Mouse (Mus musculus) forebrain, embryonic 16.5 days (tissue): ENCODE results near the gene Dera. TPM values are rescaled to one million over a fixed set of nuclear protein-coding genes. Genes with fewer than 3 reads are reported as not detected.

Source experiments
- ATAC-seq: fragments of 200-750 bp; cut with Nextera tagmentation; 2 replicates; pipeline ENCODE4 v1.8.0; 2017; ENCODE audit warnings: mild to moderate bottlenecking, moderate library complexity
- H3K27ac ChIP-seq: fragments of 300-500 bp; sonication (generic); 2 replicates; pipeline ENCODE4 v1.5.1; 2014; ENCODE audit warnings: low read length, control low read depth
- H3K27me3 ChIP-seq: fragments of 300-500 bp; sonication (generic); replicated peaks from 2 replicates; pipeline ENCODE4 v1.6.1; 2014; ENCODE audit warnings: low read length; ENCODE audit not compliant: control insufficient read depth, insufficient read depth
- H3K36me3 ChIP-seq: fragments of 300-500 bp; sonication (generic); 2 replicates; pipeline ENCODE4 v1.6.1; 2014; ENCODE audit not compliant: control insufficient read depth, insufficient read depth
- H3K4me1 ChIP-seq: fragments of 300-500 bp; sonication (generic); replicated peaks from 2 replicates; pipeline ENCODE4 v1.6.1; 2014; ENCODE audit warnings: low read length; ENCODE audit not compliant: control insufficient read depth, insufficient read depth
- H3K4me2 ChIP-seq: fragments of 300-500 bp; sonication (generic); 2 replicates; pipeline ENCODE4 v1.6.1; 2014; ENCODE audit warnings: mild to moderate bottlenecking, low read length, control low read depth
- H3K4me3 ChIP-seq: fragments of 300-500 bp; sonication (generic); replicated peaks from 2 replicates; pipeline ENCODE4 v1.5.1; 2014; ENCODE audit warnings: mild to moderate bottlenecking, low read length, control low read depth
- H3K9ac ChIP-seq: fragments of 300-500 bp; sonication (generic); replicated peaks from 2 replicates; pipeline ENCODE4 v1.6.1; 2014; ENCODE audit warnings: low read depth, low read length, control low read depth
- H3K9me3 ChIP-seq: fragments of 300-500 bp; sonication (generic); 2 replicates; pipeline ENCODE4 v1.6.1; 2016; ENCODE audit warnings: low read length; ENCODE audit not compliant: control insufficient read depth
- WGBS: fragments of 180-500 bp; shearing (Covaris S2); extraction: QIAGEN DNeasy Blood & Tissue Kit; methylation state at CpG from one replicate; pipeline ENCODE4 v1.1.7; 2014; 5-methylcytosine and 5-hydroxymethylcytosine counted together
- polyA plus RNA-seq: library from polyadenylated mRNA; unstranded; fragments of >200 nt; fragmentation: Nextera tagmentation; extraction: Ambion mirVana; gene quantifications from 2 replicates; pipeline ENCODE4 v1.2.1, GENCODE M21; 2015

Dera gene
- polyA plus RNA-seq, 1 experiment from 2014 or later, result 8.9 TPM

DNA sequence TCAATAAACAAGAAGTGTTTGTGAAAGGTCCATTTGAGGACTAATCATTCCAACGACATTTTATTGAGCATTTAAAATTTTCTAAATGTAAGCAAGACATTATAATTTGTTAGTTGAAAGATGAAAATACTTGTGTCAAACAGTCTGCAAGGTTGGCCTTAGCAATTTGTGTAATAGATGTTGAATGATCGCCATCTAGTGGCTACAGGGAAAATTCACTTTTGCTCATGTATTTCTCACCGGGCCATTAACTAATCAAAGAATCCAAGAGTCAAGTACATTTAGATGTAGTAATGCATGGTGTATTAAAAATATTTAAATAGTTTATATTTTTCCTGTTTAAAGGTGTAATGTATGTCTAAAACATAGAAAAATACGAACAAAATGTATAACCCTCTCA, 30.4 kb upstream of the Dera start:
- Histone ChIP-seq H3K9me3 (no peaks in the 10 kb centered on the region), H3K27me3 (no peaks in the 10 kb centered on the region), H3K9ac (no peak overlapping the region), H3K4me1 (no peaks in the 10 kb centered on the region), H3K4me2 (no peak overlapping the region), H3K4me3 (no peak overlapping the region), H3K36me3 (no peaks in the 10 kb centered on the region), H3K27ac (no peak overlapping the region)
- peak; percentile 59 for ATAC-seq
- 6% methylated on average over 4 of the region's 4 CpGs for WGBS

- peak overlapping the region; percentile 57 for H3K4me2 ChIP-seq
- WGBS, result 9% methylated on average over 7 of the region's 7 CpGs
- ATAC-seq, result peak; percentile 11; the same call in 1 of the 2 replicates
- H3K4me3 ChIP-seq, result peak overlapping the region; percentile 85
- H3K4me1 ChIP-seq, result peaks cover 14% of the 10 kb centered on the region
- H3K9me3 ChIP-seq, result no peaks in the 10 kb centered on the region
- 0 out of 2 replicates have a peak, but pooled peaks cover 4% of the 10 kb centered on the region for H3K36me3 ChIP-seq
- no peaks in the 10 kb centered on the region; the same call in 1 of the 2 replicates for H3K27me3 ChIP-seq
- H3K9ac ChIP-seq, result peak overlapping the region; percentile 41
- H3K27ac ChIP-seq, result peak overlapping the region; percentile 16
These were observed 19.9 kb upstream of the Dera start for GRCm38 (mm10) chr6:137734460-137734845.

DNA sequence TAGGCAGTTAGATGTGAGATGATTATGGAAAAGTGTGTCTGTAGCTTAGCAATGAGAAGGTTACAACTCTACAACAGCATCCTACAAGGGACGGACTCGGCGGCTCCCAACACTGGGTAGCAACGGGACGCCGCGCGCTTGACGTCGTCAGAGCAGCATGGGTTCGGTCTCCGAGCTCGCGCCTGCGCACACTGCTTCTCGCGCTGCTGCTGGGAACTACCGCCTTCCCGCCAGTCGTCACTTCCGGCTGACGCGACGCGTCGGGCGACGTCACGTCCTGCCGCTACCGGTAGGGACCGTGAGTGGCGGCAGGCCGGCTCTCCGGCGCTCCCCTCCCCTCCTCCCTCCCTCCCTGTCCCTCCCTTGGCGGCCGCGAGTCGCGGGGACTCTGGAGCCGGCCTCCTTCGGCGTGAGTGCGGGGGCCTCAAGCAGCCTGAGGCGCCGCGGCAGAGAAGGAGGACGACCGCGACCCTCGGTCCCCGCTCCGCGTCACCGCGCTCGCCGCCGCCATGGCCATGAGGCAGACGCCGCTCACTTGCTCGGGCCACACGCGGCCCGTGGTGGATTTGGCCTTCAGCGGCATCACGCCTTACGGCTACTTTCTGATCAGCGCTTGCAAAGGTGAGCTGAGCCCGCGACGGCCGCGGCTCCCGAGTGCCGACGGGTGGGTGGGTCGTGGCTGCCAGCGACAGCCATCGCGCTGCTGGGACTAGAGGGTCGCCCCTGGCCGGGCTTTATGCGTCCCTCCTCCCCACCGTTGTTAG, 19.3 kb upstream of the Dera start, which contains the start of gene Strap:
Gene Strap (plus strand): TSS at position 233 of the 764 bp plus-strand sequence.
- H3K27me3 ChIP-seq, result no peaks in the 10 kb centered on the region; the same call in 1 of the 2 replicates
- H3K4me2 ChIP-seq, result peak within 1 kb of the TSS; percentile 84
- peaks cover 14% of the 10 kb centered on the region for H3K4me1 ChIP-seq
- no peaks in the 10 kb centered on the region for H3K9me3 ChIP-seq
- H3K4me3 ChIP-seq, result peak within 1 kb of the TSS; percentile 85
- ATAC-seq, result peak; percentile 98
- 0 out of 2 replicates have a peak, but pooled peaks cover 8% of the 10 kb centered on the region for H3K36me3 ChIP-seq
- peak within 1 kb of the TSS; percentile 75 for H3K27ac ChIP-seq
- H3K9ac ChIP-seq, result peak within 1 kb of the TSS; percentile 84
- under 1% methylated on average over 81 of the region's 86 CpGs for WGBS

DNA sequence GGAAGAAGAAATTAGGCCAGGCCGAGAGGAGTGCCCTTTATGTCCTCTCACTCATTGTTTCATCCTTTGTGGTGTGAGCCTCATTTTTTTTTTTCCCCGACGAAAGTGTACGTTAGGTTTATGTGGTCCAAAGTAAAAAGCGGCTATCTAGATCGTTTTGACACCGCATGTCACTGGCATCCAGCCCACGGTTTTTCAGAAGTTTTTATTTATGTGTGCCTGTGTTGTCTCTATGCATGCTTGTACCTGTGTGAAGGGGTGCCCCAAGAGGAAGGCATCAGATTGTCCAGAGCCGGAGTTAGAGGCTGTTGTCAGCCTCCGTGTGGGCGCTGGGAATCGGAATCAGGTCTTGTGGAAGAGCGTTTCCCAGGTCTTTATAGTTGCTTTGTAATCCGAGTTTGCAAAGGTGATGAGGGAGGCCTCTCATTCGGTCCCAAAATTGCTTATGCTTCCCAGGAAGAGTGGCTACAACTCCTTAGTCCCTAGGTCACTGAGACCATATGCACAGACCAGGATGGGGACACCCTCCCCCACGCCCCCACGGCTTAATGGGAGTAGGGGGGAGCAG, 18.6 kb upstream of the Dera start:
- WGBS, result 8% methylated on average over 17 of the region's 17 CpGs
- H3K4me1 ChIP-seq, result peaks cover 14% of the 10 kb centered on the region
- H3K27ac ChIP-seq, result peak overlapping the region; percentile 75
- H3K4me2 ChIP-seq, result peak overlapping the region; percentile 84
- peaks cover 8% of the 10 kb centered on the region; the same call in 1 of the 2 replicates for H3K36me3 ChIP-seq
- H3K27me3 ChIP-seq, result no peaks in the 10 kb centered on the region; the same call in 1 of the 2 replicates
- H3K9me3 ChIP-seq, result no peaks in the 10 kb centered on the region
- H3K4me3 ChIP-seq, result peak overlapping the region; percentile 85
- H3K9ac ChIP-seq, result peak overlapping the region; percentile 84
- ATAC-seq, result no peak

GRCm38 (mm10) chr6:137740972-137741371, 13.4 kb upstream of the Dera start:
- Histone ChIP-seq H3K4me2 (no peak overlapping the region), H3K27ac (no peak overlapping the region), H3K4me3 (no peak overlapping the region), H3K9me3 (no peaks in the 10 kb centered on the region), H3K36me3 (peaks cover 30% of the 10 kb centered on the region), H3K27me3 (no peaks in the 10 kb centered on the region), H3K9ac (no peak overlapping the region), H3K4me1 (peaks cover 6% of the 10 kb centered on the region)
- no peak for ATAC-seq
- 97% methylated on average over 2 of the region's 2 CpGs for WGBS

DNA sequence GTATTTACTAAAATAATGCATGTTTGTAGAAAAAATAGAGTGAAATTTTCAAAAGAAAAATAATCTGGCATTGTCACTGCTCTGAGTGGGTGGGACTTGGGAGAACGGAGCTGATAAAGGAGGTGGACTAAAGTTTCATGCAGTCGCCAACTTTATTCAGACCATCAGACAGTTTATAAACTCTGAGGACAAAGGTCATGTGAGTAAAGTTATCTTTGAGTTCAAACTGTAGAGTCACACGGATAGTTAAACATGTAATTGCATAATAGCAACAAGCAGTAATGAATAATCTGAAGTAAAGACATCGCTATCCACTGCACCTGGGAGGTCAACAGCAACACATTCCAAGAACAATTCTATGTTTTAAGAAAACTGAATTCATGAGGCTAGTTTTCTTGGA, 9.6 kb upstream of the Dera start:
- no peak overlapping the region for H3K27ac ChIP-seq
- peaks cover 38% of the 10 kb centered on the region for H3K36me3 ChIP-seq
- WGBS, result 93% methylated on average over 4 of the region's 4 CpGs
- no peak for ATAC-seq
- H3K4me1 ChIP-seq, result no peaks in the 10 kb centered on the region
- H3K4me3 ChIP-seq, result no peak overlapping the region
- no peak overlapping the region for H3K4me2 ChIP-seq
- H3K9ac ChIP-seq, result no peak overlapping the region
- H3K27me3 ChIP-seq, result no peaks in the 10 kb centered on the region
- H3K9me3 ChIP-seq, result no peaks in the 10 kb centered on the region

GRCm38 (mm10) chr6:137747174-137747928, 7.0 kb upstream of the Dera start:
- Histone ChIP-seq H3K9me3 (no peaks in the 10 kb centered on the region), H3K4me3 (no peak overlapping the region), H3K27ac (no peak overlapping the region), H3K4me2 (no peak overlapping the region), H3K36me3 (peaks cover 43% of the 10 kb centered on the region), H3K27me3 (no peaks in the 10 kb centered on the region), H3K4me1 (no peaks in the 10 kb centered on the region), H3K9ac (no peak overlapping the region)
- ATAC-seq, result peak; percentile 58; the same call in 1 of the 2 replicates
- 78% methylated on average over 5 of the region's 5 CpGs for WGBS

- whole genome bisulfite sequencing, result 91% methylated on average over 10 of the region's 10 CpGs
- Histone ChIP-seq H3K9me3 (no peaks in the 10 kb centered on the region), H3K4me3 (no peak overlapping the region), H3K27ac (no peak overlapping the region), H3K4me2 (no peak overlapping the region), H3K27me3 (no peaks in the 10 kb centered on the region), H3K36me3 (peaks cover 27% of the 10 kb centered on the region), H3K9ac (no peak overlapping the region), H3K4me1 (peaks cover 10% of the 10 kb centered on the region)
- ATAC-seq, result no peak
These were observed 2.6 kb upstream of the Dera start for GRCm38 (mm10) chr6:137751551-137752274.
